Mouse (Mus musculus) liver, embryonic 18 days (tissue): ENCODE data around the gene Fastkd5. TPM values are rescaled to one million over a fixed set of nuclear protein-coding genes. Genes with fewer than 3 reads are reported as not detected.

Experiments
- polyA plus RNA-seq: library from polyadenylated mRNA; depleted of rRNA; stranded (reverse); fragments of >200 nt; gene quantifications from 2 replicates; pipeline ENCODE4 v1.2.3, GENCODE M21; 2012; rRNA removed

Fastkd5 gene
- 3.1 and 3.3 TPM in 2 replicates for polyA plus RNA-seq

GRCm38 (mm10) chr2:130629839-130630203 is at the start of gene Fastkd5, which contains the start of gene Ubox5:
Gene Fastkd5, minus strand, starts transcription at chr2:130630027.
Gene Ubox5, minus strand, starts transcription at chr2:130630038.

GRCm38 (mm10) chr2:130667559-130667958 is 37.7 kb upstream of the Fastkd5 start, which contains the start of gene Itpa:
Gene Itpa, plus strand, starts transcription at chr2:130667610.

GRCm38 (mm10) chr2:130664102-130664701 is 34.4 kb upstream of the Fastkd5 start, which contains the start of gene Ddrgk1:
Gene Ddrgk1, minus strand, starts transcription at chr2:130664659.

GRCm38 (mm10) chr2:130642684-130643369 is 13.0 kb upstream of the Fastkd5 start, which contains the start of gene Lzts3:
Gene Lzts3, minus strand, starts transcription at chr2:130642803.

DNA sequence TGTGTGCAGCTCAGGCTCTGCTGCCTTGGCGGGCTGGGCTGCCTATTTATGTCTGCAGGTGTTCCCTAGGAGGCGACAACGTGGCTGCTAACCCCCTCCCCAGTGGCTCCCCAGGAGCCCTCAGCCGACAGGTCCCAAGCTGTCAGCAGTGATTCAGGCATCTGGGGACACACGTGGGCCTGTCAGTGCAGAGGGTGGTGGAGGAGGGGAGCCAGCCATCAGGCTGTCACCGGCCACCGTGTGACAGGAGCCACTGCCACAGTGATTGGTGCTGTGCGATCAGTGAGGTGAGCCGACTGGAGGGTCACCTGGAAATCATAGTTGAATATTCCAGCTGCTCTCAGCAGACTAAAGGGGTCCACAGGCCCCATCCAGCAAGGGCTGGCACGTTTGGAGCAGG is 47.3 kb downstream of the Fastkd5 start, which contains the start of gene Avp:
Gene Avp, minus strand, starts transcription at position 3 of the 400 bp plus-strand sequence.

DNA sequence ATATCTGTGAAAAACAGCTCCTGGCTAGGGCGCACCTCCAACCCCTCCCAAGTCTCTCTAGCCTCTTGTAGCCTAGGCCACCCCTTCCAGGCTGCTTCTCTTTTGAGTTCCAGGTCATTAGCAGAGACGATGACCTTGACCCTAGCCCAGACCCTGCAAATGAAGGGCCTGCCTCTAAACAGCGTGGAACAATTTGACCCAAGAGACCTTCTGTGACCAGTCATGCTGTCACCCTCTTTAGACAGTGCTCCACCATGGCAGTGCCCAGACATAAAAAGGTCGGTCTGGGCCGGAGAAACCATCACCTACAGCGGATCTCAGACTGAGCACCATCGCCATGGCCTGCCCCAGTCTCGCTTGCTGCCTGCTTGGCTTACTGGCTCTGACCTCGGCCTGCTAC is 54.0 kb downstream of the Fastkd5 start, which contains the start of gene Oxt:
Gene Oxt, plus strand, starts transcription at position 301 of the 400 bp plus-strand sequence.

Other genes starting within 250 kb of the Fastkd5 start
- 1.2 and 1.6 TPM in 2 replicates for gene Cpxm1, start 232.5 kb downstream of the Fastkd5 start, polyA plus RNA-seq
- not detected in 2 replicates for gene Gm28372, start 224.8 kb downstream of the Fastkd5 start, polyA plus RNA-seq
- not detected in 2 replicates for gene 1700020A23Rik, start 224.8 kb downstream of the Fastkd5 start, polyA plus RNA-seq
- not detected in 2 replicates for gene Tmem239, start 223.5 kb downstream of the Fastkd5 start, polyA plus RNA-seq
- 30.3 and 37.0 TPM in 2 replicates for gene Vps16, start 205.7 kb downstream of the Fastkd5 start, polyA plus RNA-seq
- gene Pced1a, start 205.3 kb downstream of the Fastkd5 start, polyA plus RNA-seq: 8.6 and 9.5 TPM in 2 replicates
- gene Ptpra, start 179.7 kb downstream of the Fastkd5 start, polyA plus RNA-seq: 19.0 and 19.6 TPM in 2 replicates
- gene Mrps26, start 66.3 kb downstream of the Fastkd5 start, polyA plus RNA-seq: 19.6 and 20.9 TPM in 2 replicates
- gene Oxt, start 53.9 kb downstream of the Fastkd5 start, polyA plus RNA-seq: not detected in 2 replicates
- not detected in 2 replicates for gene Avp, start 47.5 kb downstream of the Fastkd5 start, polyA plus RNA-seq
- 2.2 and 2.4 TPM in 2 replicates for gene Ubox5, start within 50 bp of the Fastkd5 start, polyA plus RNA-seq
- gene Lzts3, start 12.8 kb upstream of the Fastkd5 start, polyA plus RNA-seq: 4.8 and 5.6 TPM in 2 replicates
- 41.7 and 44.2 TPM in 2 replicates for gene Ddrgk1, start 34.6 kb upstream of the Fastkd5 start, polyA plus RNA-seq
- 23.8 and 24.5 TPM in 2 replicates for gene Itpa, start 37.6 kb upstream of the Fastkd5 start, polyA plus RNA-seq
- 0.10 and 0.15 TPM in 2 replicates for gene Slc4a11, start 67.5 kb upstream of the Fastkd5 start, polyA plus RNA-seq